Mouse (Mus musculus) midbrain, embryonic 11.5 days (tissue): Measurements from ENCODE around the gene Zfp74. TPM values are rescaled to one million over a fixed set of nuclear protein-coding genes. Genes with fewer than 3 reads are reported as not detected.

Experiments
- ATAC-seq: fragments of 200-750 bp; cut with Nextera tagmentation; 2 replicates; pipeline ENCODE4 v1.8.0; 2017; ENCODE audit warnings: moderate TSS enrichment, moderate library complexity; ENCODE audit not compliant: low FRiP score
- DNase-seq: peaks from one replicate; pipeline ENCODE4 v3.0.0; 2015; ENCODE audit warnings: low spot score; ENCODE audit errors: missing footprints
- H3K27ac ChIP-seq: fragments of 300-500 bp; sonication (generic); 2 replicates; pipeline ENCODE4 v1.5.1; 2014; ENCODE audit warnings: low read depth, low read length
- H3K27me3 ChIP-seq: fragments of 300-500 bp; sonication (generic); 2 replicates; pipeline ENCODE4 v1.6.1; 2014; ENCODE audit warnings: mild to moderate bottlenecking, low read length, moderate library complexity, mixed read lengths; ENCODE audit not compliant: control insufficient read depth, insufficient read depth
- H3K36me3 ChIP-seq: fragments of 300-500 bp; sonication (generic); 2 replicates; pipeline ENCODE4 v1.6.1; 2014; ENCODE audit warnings: mild to moderate bottlenecking, low read length, moderate library complexity, mixed read lengths; ENCODE audit not compliant: control insufficient read depth, insufficient read depth
- H3K4me1 ChIP-seq: fragments of 300-500 bp; sonication (generic); 2 replicates; pipeline ENCODE4 v1.6.1; 2014; ENCODE audit warnings: low read length; ENCODE audit not compliant: control insufficient read depth, insufficient read depth
- H3K4me2 ChIP-seq: fragments of 300-500 bp; sonication (generic); 2 replicates; pipeline ENCODE4 v1.6.1; 2014; ENCODE audit warnings: mild to moderate bottlenecking, moderate library complexity
- H3K4me3 ChIP-seq: fragments of 300-500 bp; sonication (generic); 2 replicates; pipeline ENCODE4 v1.5.1; 2014; ENCODE audit warnings: low read depth, low read length
- H3K9ac ChIP-seq: fragments of 300-500 bp; sonication (generic); 2 replicates; pipeline ENCODE4 v1.6.1; 2014; ENCODE audit warnings: low read length
- H3K9me3 ChIP-seq: fragments of 300-500 bp; sonication (generic); 2 replicates; pipeline ENCODE4 v1.6.1; 2016; ENCODE audit warnings: low read length; ENCODE audit not compliant: control insufficient read depth
- WGBS: fragments of 180-500 bp; shearing (Covaris S2); extraction: QIAGEN DNeasy Blood & Tissue Kit; methylation state at CpG from one replicate; pipeline ENCODE4 v1.1.7; 2014; 5-methylcytosine and 5-hydroxymethylcytosine counted together
- microRNA-seq: library from miRNA; unstranded; fragments of <30 nt; microRNA quantifications from one replicate; pipeline ENCODE4, GENCODE M21; 2017
- polyA plus RNA-seq: library from polyadenylated mRNA; unstranded; fragments of >200 nt; fragmentation: Nextera tagmentation; extraction: Ambion mirVana; gene quantifications from 2 replicates; pipeline ENCODE4 v1.2.1, GENCODE M21; 2014

Zfp74 gene
- polyA plus RNA-seq, 1 experiment from 2014 or later: 10.6 TPM

- under 1% methylated on average over 22 of the region's 22 CpGs for WGBS
- H3K27ac ChIP-seq: peak within 1 kb of the TSS; percentile 96
- H3K36me3 ChIP-seq: no peaks in the 10 kb centered on the region
- H3K4me1 ChIP-seq: peaks cover 10% of the 10 kb centered on the region
- peak within 1 kb of the TSS; percentile 81 for H3K9ac ChIP-seq
- H3K4me2 ChIP-seq: peak within 1 kb of the TSS; percentile 69
- H3K4me3 ChIP-seq: peak within 1 kb of the TSS; percentile 41
- no peaks in the 10 kb centered on the region for H3K9me3 ChIP-seq
- no peaks in the 10 kb centered on the region for H3K27me3 ChIP-seq
- ATAC-seq: peak; percentile 86
- DNase-seq: peak; percentile 99
Measured at GRCm38 (mm10) chr7:29905966-29906681, 47.8 kb downstream of the Zfp74 start, which contains the start of gene Zfp27. Gene Zfp27 (minus strand): TSS chr7:29906572.

DNA sequence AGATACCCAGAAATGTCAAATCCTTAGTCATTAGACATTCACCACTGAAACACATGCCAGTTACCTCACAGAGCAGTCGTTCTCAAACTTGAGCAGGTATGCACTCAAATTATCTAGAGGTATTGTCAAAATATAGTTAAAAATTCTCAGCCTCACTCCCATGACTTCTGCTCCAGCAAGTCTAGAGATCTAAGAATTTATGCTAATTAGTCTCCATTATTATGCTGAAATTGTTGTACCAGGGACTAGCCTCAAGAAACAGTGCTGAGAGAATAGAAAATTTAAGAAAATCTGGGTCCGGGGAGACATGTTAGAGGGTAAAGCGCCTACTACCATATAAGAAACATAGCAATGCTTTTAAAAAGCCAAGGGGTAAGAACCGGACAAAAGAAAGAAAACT lies 49.8 kb downstream of the Zfp74 start:
- Histone ChIP-seq H3K9ac (no peak overlapping the region), H3K9me3 (no peaks in the 10 kb centered on the region), H3K4me3 (no peak overlapping the region), H3K4me1 (peaks cover under 1% of the 10 kb centered on the region; the same call in 1 of the 2 replicates), H3K27me3 (no peaks in the 10 kb centered on the region), H3K4me2 (no peak overlapping the region), H3K36me3 (peaks cover 6% of the 10 kb centered on the region), H3K27ac (no peak overlapping the region)
- 97% methylated on average over 4 of the region's 4 CpGs for WGBS
- DNase-seq (no peak), ATAC-seq (no peak)

- no peaks in the 10 kb centered on the region for H3K4me1 ChIP-seq
- ATAC-seq: no peak
- DNase-seq: no peak
- H3K9me3 ChIP-seq: peaks cover 24% of the 10 kb centered on the region
- H3K4me2 ChIP-seq: no peak overlapping the region
- WGBS: 97% methylated on average over 4 of the region's 4 CpGs
- H3K9ac ChIP-seq: no peak overlapping the region
- H3K27ac ChIP-seq: no peak overlapping the region
- H3K27me3 ChIP-seq: no peaks in the 10 kb centered on the region
- peaks cover 49% of the 10 kb centered on the region for H3K36me3 ChIP-seq
- no peak overlapping the region for H3K4me3 ChIP-seq
Measured at GRCm38 (mm10) chr7:29898351-29898750, 55.5 kb downstream of the Zfp74 start.

DNA sequence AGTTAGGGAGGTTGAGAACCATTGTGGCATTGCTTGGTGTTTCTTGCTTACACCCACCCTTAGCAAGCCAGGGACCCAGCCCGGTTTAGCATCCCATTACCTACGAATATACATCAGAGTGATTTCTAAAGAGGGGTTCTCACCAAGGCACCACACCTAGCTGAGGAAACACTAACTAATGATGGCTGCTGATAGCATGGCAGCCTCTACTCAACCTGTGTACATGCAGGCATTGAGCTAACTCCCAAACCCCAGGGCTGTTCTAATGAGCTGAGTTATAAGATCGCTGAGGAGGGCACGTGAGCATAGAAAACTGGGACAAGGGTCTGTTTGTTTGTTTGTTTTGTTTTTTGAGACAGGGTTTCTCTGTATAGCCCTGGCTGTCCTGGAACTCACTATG lies 61.1 kb downstream of the Zfp74 start:
- H3K4me2 ChIP-seq: no peak overlapping the region
- ATAC-seq: no peak
- H3K9ac ChIP-seq: no peak overlapping the region
- H3K4me1 ChIP-seq: no peaks in the 10 kb centered on the region
- H3K27ac ChIP-seq: no peak overlapping the region
- WGBS: 95% methylated on average over 4 of the region's 4 CpGs
- no peak for DNase-seq
- H3K27me3 ChIP-seq: no peaks in the 10 kb centered on the region
- peaks cover 58% of the 10 kb centered on the region for H3K36me3 ChIP-seq
- H3K4me3 ChIP-seq: no peak overlapping the region
- peaks cover 31% of the 10 kb centered on the region for H3K9me3 ChIP-seq

GRCm38 (mm10) chr7:29890501-29890900 lies 63.4 kb downstream of the Zfp74 start:
- H3K27me3 ChIP-seq: no peaks in the 10 kb centered on the region
- ATAC-seq (no peak), DNase-seq (no peak)
- H3K4me2 ChIP-seq: no peak overlapping the region
- H3K27ac ChIP-seq: no peak overlapping the region
- no peaks in the 10 kb centered on the region for H3K4me1 ChIP-seq
- peaks cover 45% of the 10 kb centered on the region for H3K9me3 ChIP-seq
- no peak overlapping the region for H3K4me3 ChIP-seq
- H3K36me3 ChIP-seq: peaks cover 46% of the 10 kb centered on the region
- 95% methylated on average over 7 of the region's 7 CpGs for WGBS
- no peak overlapping the region for H3K9ac ChIP-seq

DNA sequence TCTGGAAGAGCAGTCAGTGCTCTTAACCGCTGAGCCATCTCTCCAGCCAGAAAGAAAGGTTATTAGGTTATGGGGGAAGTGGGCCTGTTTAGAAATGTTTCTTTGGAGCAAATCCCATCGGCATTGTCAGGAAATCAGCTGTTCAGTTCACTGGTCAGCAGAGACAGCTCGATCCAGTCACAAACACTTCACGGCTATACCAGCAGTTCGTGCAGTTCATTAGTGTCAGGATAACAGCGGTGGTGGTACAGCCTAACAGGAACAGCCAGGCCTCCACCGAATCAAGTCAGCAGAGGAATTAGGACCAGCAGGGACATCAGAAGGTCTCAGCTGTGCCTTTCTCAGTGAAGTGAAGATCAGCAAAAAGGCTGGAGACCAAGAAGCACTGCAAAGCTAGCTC lies 73.0 kb downstream of the Zfp74 start:
- 90% methylated on average over 7 of the region's 7 CpGs for WGBS

More for the DNA sequence above, 73.0 kb downstream of the Zfp74 start:
- Histone ChIP-seq H3K4me1 (no peaks in the 10 kb centered on the region), H3K27me3 (no peaks in the 10 kb centered on the region), H3K9me3 (peaks cover 6% of the 10 kb centered on the region), H3K9ac (no peak overlapping the region), H3K27ac (no peak overlapping the region), H3K4me3 (no peak overlapping the region), H3K36me3 (no peaks in the 10 kb centered on the region; the same call in 1 of the 2 replicates), H3K4me2 (no peak overlapping the region)
- ATAC-seq: no peak
- DNase-seq: no peak

Small RNA genes lying within 50 kb of the gene (microRNA-seq; reads per million reads assigned to microRNA genes)
- gene Mir7668: 0.57 reads per million

Other genes starting within 250 kb of the Zfp74 start
- 0.07 TPM in 1 of 2 replicates, not detected in the other for gene Catsperg2, start 227.1 kb downstream of the Zfp74 start, polyA plus RNA-seq
- gene Zfp84, start 185.5 kb downstream of the Zfp74 start, polyA plus RNA-seq: 17.9 and 19.3 TPM in 2 replicates
- gene Zfp30, start 170.1 kb downstream of the Zfp74 start, polyA plus RNA-seq: 8.5 and 9.8 TPM in 2 replicates
- 20.6 and 25.3 TPM in 2 replicates for gene Zfp790, start 138.0 kb downstream of the Zfp74 start, polyA plus RNA-seq
- gene Zfp940, start 100.4 kb downstream of the Zfp74 start, polyA plus RNA-seq: 12.5 and 12.6 TPM in 2 replicates
- 10.3 and 12.1 TPM in 2 replicates for gene Zfp420, start 94.1 kb downstream of the Zfp74 start, polyA plus RNA-seq
- 14.7 and 15.3 TPM in 2 replicates for gene Zfp27, start 47.5 kb downstream of the Zfp74 start, polyA plus RNA-seq
- 8.6 and 10.8 TPM in 2 replicates for gene Zfp383, start 45.9 kb downstream of the Zfp74 start, polyA plus RNA-seq
- 11.7 and 13.0 TPM in 2 replicates for gene Zfp568, start 29.9 kb upstream of the Zfp74 start, polyA plus RNA-seq
- 6.1 and 6.2 TPM in 2 replicates for gene Zfp14, start 97.3 kb upstream of the Zfp74 start, polyA plus RNA-seq
- 7.4 and 8.8 TPM in 2 replicates for gene Zfp82, start 118.8 kb upstream of the Zfp74 start, polyA plus RNA-seq
- 1.2 and 2.4 TPM in 2 replicates for gene Gm26920, start 136.3 kb upstream of the Zfp74 start, polyA plus RNA-seq
- 14.8 and 15.7 TPM in 2 replicates for gene Zfp566, start 136.4 kb upstream of the Zfp74 start, polyA plus RNA-seq
- 138 and 139 TPM in 2 replicates for gene Zfp260, start 140.7 kb upstream of the Zfp74 start, polyA plus RNA-seq
- gene Zfp382, start 167.9 kb upstream of the Zfp74 start, polyA plus RNA-seq: 4.4 and 5.8 TPM in 2 replicates
- 16.6 and 18.1 TPM in 2 replicates for gene Zfp146, start 215.7 kb upstream of the Zfp74 start, polyA plus RNA-seq
- 3.5 and 4.1 TPM in 2 replicates for gene Cox7a1, start 230.1 kb upstream of the Zfp74 start, polyA plus RNA-seq
- gene Capns1, start 244.7 kb upstream of the Zfp74 start, polyA plus RNA-seq: 39.0 and 43.9 TPM in 2 replicates